In genomic region chr6:100195870-100196409, GRCm38 (mm10) we compare ENCODE assay signal across 8 mouse cellular contexts.
DNase-seq lines count a peak whose midpoint lies in the region; ATAC-seq and TF ChIP-seq lines count a peak whose summit lies in the region.

No protein-coding gene starts in this region.

- peak; percentile 78 for DNase-seq in 3134 (ENCODE audit: extremely low read depth, insufficient read length, low spot score)
- DNase-seq in embryo, embryonic 11 days, result peak; percentile 76
- DNase-seq in heart, embryonic 10.5 days (ENCODE audit: low spot score), result peak; percentile 88
- DNase-seq in lung, postnatal 0 days (ENCODE audit: low spot score), result peak; percentile 90
- no peak for DNase-seq in B cell, adult 2 months

- H3K27me3 ChIP-seq in heart, embryonic 10.5 days (ENCODE audit: insufficient read depth, poor library complexity, severe bottlenecking), result peaks cover 7% of the 10 kb centered on the region
- no peaks in the 10 kb centered on the region for H3K27me3 ChIP-seq in kidney, embryonic 16.5 days (ENCODE audit: insufficient read depth, low read length)
- H3K27me3 ChIP-seq in lung, postnatal 0 days (replicated peaks; ENCODE audit: insufficient read depth, low read length), result no peaks in the 10 kb centered on the region
- H3K27me3 ChIP-seq in stomach, embryonic 16.5 days (ENCODE audit: control insufficient read depth, insufficient read depth, low read length), result no peaks in the 10 kb centered on the region

- no peaks in the 10 kb centered on the region for H3K9me3 ChIP-seq in heart, embryonic 10.5 days
- H3K9me3 ChIP-seq in kidney, embryonic 16.5 days (ENCODE audit: low read length), result no peaks in the 10 kb centered on the region
- no peaks in the 10 kb centered on the region for H3K9me3 ChIP-seq in lung, postnatal 0 days (ENCODE audit: low read length)
- H3K9me3 ChIP-seq in stomach, embryonic 16.5 days (replicated peaks; ENCODE audit: control insufficient read depth, low read length), result no peaks in the 10 kb centered on the region

- no peaks in the 10 kb centered on the region for H3K36me3 ChIP-seq in heart, embryonic 10.5 days
- H3K36me3 ChIP-seq in kidney, embryonic 16.5 days (ENCODE audit: insufficient read depth, low read length), result no peaks in the 10 kb centered on the region
- H3K36me3 ChIP-seq in lung, postnatal 0 days (ENCODE audit: insufficient read depth, low read length), result no peaks in the 10 kb centered on the region
- no peaks in the 10 kb centered on the region for H3K36me3 ChIP-seq in stomach, embryonic 16.5 days (ENCODE audit: control insufficient read depth, insufficient read depth, low read length)

- ATAC-seq in kidney, embryonic 16.5 days (ENCODE audit: low FRiP score, low TSS enrichment), result peak; percentile 79
- ATAC-seq in lung, postnatal 0 days, result peak; percentile 88
- peak; percentile 81 for ATAC-seq in stomach, embryonic 16.5 days (ENCODE audit: insufficient read depth, low FRiP score)
- no peak for ATAC-seq in frontal cortex, adult (ENCODE audit: low TSS enrichment)

- peak overlapping the region; percentile 4; the same call in 1 of the 2 replicates for H3K4me3 ChIP-seq in heart, embryonic 10.5 days
- no peak overlapping the region for H3K4me3 ChIP-seq in kidney, embryonic 16.5 days (ENCODE audit: low read length)
- no peak overlapping the region for H3K4me3 ChIP-seq in lung, postnatal 0 days (ENCODE audit: low read depth, low read length)
- no peak overlapping the region for H3K4me3 ChIP-seq in stomach, embryonic 16.5 days (replicated peaks; ENCODE audit: low read length)

- no peak overlapping the region for H3K4me2 ChIP-seq in kidney, embryonic 16.5 days (replicated peaks; ENCODE audit: low read depth, low read length)
- no peak overlapping the region for H3K4me2 ChIP-seq in lung, postnatal 0 days (replicated peaks; ENCODE audit: low read depth, low read length)
- H3K4me2 ChIP-seq in stomach, embryonic 16.5 days (ENCODE audit: low read depth, low read length), result no peak overlapping the region

- 0 out of 2 replicates have a peak, but pooled peaks have one; percentile 53 for TF ChIP-seq EP300 in lung, postnatal 0 days (IDR thresholded peaks at IDR 0.05)

- peak; percentile 31; the same call in 1 of the 2 replicates for TF ChIP-seq CTCF in lung, postnatal 0 days (IDR thresholded peaks at IDR 0.05)

- no peak overlapping the region for H3K9ac ChIP-seq in kidney, embryonic 16.5 days (replicated peaks; ENCODE audit: low read length)
- no peak overlapping the region for H3K9ac ChIP-seq in lung, postnatal 0 days (replicated peaks; ENCODE audit: low read depth)
- H3K9ac ChIP-seq in stomach, embryonic 16.5 days (ENCODE audit: low read length), result 0 out of 2 replicates have a peak overlapping the region, but pooled peaks have one; percentile 36

- WGBS in heart, embryonic 10.5 days, result 6% methylated on average over 7 of the region's 7 CpGs
- WGBS in kidney, embryonic 16.5 days, result 17% methylated on average over 7 of the region's 7 CpGs
- 3% methylated on average over 7 of the region's 7 CpGs for WGBS in lung, postnatal 0 days
- 19% methylated on average over 7 of the region's 7 CpGs for WGBS in stomach, embryonic 16.5 days

- H3K27ac ChIP-seq in heart, embryonic 10.5 days, result peak overlapping the region; percentile 85
- H3K27ac ChIP-seq in kidney, embryonic 16.5 days (ENCODE audit: low read length), result peak overlapping the region; percentile 71
- H3K27ac ChIP-seq in lung, postnatal 0 days (ENCODE audit: low read length), result peak overlapping the region; percentile 58
- H3K27ac ChIP-seq in stomach, embryonic 16.5 days (ENCODE audit: low read length), result peak overlapping the region; percentile 58

- peaks cover 52% of the 10 kb centered on the region for H3K4me1 ChIP-seq in heart, embryonic 10.5 days
- peaks cover 46% of the 10 kb centered on the region for H3K4me1 ChIP-seq in kidney, embryonic 16.5 days (ENCODE audit: insufficient read depth, low read length)
- peaks cover 21% of the 10 kb centered on the region for H3K4me1 ChIP-seq in lung, postnatal 0 days (ENCODE audit: insufficient read depth, low read depth, low read length)
- peaks cover 26% of the 10 kb centered on the region for H3K4me1 ChIP-seq in stomach, embryonic 16.5 days (ENCODE audit: control insufficient read depth, insufficient read depth, low read length)

Comparison
In these comparisons a context has a peak if more than half of its experiments do, and no peak if none do; other contexts are left out.
1. DNase-seq: peak in 3134 (single experiment), embryo, embryonic 11 days (single experiment), heart, embryonic 10.5 days (single experiment) and lung, postnatal 0 days (single experiment); none in B cell, adult 2 months (0 of 2).
2. Peak in every context shown above with its lines, with median percentiles within 50 percentile points of each other: H3K27ac ChIP-seq.